Mouse (Mus musculus): ENCODE measurements around the gene Derl3.

The Derl3 gene

DNA sequence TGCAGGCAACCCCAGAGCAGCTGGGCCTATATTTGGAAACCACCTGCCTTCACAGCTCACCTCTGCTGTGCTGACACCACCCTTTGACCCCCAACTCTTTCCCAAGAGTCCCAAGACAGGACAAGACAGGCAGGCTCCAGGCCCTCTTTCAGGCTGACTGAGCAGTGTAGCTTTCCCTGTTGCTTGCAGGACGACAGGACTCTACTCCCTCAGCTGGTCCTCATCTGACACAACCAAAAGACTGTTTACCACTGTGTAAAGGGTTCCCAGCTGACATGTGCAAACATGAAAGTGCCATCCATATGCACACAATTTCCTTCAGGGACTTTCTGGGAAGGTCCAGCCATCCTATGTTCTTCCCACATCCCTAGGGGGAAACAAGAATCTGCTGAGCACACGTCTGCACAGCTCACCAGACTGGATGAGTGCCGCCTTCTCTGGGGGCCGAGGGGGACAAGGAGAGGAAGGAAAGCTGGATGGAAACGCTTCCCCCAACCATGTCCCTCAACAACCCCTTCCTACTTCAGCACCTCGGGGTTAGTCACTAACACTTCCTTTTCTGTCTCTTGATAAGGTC, 19.9 kb downstream of the Derl3 start:
- no peak for DNase-seq (ENCODE audit: low spot score)

DNA sequence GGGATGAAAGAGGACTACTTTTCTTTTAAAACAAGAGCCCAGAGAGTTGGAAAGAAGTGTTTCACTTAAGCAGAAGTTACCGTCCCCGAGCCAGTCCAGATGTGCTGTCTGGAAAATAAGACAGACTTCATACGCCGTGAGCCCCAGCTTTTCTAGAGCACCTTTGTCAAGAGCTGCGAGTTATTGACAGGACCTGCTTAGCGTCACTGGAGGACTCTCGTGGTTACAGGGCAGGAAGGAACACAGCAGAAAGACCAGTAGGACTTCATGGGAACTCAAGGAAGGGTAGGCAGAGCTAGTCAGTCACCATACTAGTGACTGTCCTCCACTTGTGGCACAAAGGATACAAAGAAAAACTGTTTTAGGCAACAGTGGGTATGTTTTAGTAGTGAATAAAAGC, 22.3 kb downstream of the Derl3 start:
- no peak for DNase-seq (ENCODE audit: low spot score)

DNA sequence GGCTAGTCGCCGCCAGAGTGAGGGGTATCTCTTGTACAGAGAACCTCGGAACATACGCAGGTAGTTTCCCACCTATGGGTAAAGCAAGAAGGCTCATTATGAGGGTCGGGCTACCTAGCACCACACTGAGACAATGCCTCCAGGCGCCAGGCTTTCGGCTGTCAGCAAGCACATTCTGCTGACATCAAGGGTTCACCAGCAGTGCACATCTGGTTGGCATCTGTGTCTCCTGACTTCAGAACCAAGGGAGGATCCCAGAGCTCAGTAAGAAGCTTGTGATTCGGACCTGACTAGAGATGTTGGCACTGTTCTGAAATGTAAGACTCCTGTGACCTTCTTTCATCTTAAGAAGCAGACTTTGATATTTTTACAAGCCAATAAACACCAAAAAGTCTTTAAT, 23.6 kb downstream of the Derl3 start:
- no peak for DNase-seq (ENCODE audit: low spot score)

DNA sequence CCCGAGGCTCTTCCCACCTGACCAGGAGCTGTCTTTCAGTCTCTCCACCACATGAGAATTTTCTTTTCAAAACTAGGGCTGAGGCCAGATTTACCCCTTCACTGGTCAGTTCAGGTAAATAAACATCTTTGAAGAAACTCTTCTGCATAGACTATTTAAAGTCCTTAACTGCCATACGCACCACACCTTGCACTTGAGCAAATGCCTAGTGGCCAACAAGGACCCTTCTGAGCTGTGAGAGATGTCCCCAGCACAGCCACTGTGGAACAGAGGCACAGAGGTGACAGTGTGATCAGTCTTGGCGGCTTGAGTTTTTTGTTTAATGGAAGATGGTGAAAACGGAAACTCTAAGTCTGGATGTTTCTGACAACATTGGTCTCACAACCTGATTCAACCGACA, 25.8 kb downstream of the Derl3 start:
- no peak for DNase-seq (ENCODE audit: low spot score)

DNA sequence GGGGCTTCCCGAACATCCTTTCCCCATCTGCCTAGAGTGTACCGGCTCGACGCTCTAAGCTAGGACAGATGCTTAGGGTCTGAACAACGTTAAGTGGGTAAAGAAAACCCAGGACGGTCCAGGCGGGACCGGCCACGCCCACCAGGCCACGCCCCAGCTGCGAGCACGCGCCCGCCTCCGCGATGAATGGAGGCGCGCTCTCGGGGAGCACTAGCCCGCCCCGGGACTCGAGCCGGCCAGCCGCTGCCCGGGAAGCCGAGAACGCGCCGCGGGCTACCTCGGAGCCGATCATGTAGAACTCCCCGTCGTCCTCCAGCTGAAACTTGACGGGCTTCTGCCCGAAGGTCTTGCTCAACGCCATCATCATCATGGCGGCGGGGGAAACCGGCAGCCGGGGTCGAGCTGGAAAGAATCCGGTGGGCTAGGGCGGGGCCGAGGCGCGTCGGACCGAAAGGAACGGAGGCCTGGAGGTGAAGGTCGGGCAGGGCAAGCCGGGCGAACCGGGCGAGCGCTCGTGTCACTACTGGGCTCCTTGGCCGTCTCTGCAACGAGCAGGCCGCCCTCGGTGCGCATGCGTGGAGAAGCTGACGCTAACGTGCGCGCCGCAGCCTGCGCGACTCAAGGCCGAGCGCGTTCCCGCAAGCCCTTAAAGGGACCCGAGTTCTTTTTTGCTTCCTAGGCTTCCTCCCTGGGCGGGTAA, 28.0 kb downstream of the Derl3 start, which contains the start of gene Smarcb1:
TSS of gene Smarcb1 (minus strand) at position 592 of the 700 bp plus-strand sequence.
- peak; percentile 96 for DNase-seq (ENCODE audit: low spot score)

DNA sequence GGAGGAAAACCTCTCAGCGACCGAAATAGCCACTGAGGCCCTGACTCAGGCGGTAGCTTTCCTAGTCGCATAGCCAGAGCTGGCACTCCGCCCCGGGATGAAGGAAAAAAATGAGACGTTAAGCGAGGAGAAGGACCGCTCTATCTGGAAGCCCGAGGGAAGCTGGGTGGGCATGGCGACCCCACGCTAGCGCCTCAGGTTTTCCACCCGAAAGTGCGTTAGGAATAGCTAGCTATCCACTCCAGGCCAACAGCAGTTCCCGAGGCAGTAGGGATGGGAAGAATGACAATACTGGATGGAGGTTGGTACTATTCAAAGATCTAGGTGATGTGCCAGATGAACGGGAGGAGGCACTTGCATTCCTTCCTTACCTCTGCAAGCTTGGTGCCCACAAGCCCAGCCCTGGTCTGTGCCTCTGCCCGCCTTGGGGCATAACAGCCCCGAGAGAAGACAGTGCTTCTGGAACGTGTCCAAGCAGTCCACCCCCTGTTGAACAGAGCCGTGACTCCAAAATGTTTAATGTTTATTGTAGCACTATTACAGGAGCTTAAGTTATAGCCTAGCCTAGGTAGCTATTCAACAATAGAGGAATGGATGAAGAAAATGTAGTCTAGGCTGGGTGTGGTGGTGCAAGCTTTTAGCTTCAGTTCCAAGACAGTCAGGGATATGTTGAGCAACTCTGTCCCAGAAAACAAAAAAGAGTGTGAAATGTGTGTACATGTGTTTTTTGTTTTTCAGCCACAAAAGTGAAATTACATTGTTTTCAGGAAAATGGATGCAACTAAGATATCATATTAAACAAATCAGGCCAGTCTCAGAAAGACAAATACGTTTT, 28.7 kb downstream of the Derl3 start:
- peak; percentile 26 for DNase-seq (ENCODE audit: low spot score)

DNA sequence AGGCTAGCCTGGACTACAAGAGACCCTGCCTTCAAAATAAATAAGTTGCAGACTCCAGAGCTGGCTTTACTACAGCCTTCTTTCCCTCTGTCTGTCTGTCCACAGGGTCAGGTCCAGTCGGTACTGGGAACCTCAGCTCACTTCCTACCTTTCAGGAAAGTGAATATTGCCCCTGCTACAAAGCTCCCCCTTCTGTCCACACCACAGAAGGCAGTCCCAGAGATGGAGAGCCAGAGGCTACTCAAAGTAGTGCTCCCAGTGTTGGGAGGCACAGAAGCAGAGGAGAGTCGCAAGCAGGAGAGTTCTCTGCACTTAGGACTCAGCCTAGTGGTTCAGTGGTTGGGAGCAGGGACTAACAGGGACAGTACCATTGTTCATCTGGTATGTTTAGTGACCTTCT, 31.1 kb downstream of the Derl3 start:
- DNase-seq (ENCODE audit: low spot score): no peak

DNA sequence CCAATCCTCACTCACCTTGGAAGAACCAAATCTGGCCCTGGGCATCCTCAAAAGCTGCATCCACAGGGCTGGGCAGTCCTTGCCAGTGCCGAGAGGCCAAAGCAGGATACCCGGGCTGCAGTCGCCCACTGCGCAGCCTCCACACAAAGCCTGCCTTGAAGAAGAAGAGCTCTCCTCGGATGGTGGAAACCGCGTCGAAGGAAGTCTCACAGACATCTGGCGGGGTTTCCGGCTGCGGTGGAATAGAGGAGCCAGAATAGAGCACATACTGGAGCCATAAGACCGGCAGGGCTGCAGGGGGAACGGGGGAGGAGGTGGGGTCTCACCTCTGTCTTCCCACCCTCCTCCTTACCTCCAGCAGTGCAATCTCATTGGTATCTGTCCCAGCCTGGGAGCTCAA, 33.2 kb downstream of the Derl3 start:
- DNase-seq (ENCODE audit: low spot score): no peak

DNA sequence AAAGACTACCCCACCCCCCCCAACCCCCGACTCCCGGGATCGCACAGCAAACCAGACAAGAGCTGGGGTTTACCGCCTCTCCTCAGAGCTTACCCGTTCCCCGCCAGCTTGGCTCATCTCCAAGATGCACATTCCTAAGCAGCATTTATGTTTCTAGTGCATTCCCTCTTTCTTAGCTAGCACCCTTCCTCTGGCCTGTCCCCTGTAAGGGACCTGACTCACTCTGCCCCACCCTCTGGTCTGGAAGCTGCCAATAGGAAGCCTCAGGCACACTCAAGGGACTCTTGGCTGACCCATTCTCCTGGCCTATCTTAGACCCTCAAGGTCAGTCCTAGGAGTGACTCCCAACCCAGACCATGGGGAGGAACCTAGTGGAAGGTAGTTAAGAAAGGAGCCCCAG, 37.1 kb downstream of the Derl3 start:
- peak; percentile 50 for DNase-seq (ENCODE audit: low spot score)

DNA sequence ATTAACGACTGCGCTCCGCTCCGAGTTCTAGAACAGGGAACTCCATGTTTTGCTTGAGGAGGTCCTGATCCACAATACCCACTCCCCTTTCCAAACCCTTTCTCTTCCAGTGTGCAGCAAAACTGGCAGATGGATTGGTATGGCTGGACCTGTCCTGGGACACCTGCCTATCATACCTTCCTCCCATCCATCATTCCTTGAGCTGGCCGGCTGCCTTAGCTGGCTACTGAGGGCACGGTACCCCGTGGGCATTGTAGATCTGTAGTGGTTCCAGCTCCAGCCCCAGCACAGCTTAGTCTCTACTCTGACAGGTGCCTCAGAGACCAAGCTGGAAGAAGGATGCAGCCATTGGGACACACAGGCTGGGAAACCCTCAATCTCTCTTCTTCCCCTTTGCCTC, 38.1 kb downstream of the Derl3 start:
- no peak for DNase-seq (ENCODE audit: low spot score)

DNA sequence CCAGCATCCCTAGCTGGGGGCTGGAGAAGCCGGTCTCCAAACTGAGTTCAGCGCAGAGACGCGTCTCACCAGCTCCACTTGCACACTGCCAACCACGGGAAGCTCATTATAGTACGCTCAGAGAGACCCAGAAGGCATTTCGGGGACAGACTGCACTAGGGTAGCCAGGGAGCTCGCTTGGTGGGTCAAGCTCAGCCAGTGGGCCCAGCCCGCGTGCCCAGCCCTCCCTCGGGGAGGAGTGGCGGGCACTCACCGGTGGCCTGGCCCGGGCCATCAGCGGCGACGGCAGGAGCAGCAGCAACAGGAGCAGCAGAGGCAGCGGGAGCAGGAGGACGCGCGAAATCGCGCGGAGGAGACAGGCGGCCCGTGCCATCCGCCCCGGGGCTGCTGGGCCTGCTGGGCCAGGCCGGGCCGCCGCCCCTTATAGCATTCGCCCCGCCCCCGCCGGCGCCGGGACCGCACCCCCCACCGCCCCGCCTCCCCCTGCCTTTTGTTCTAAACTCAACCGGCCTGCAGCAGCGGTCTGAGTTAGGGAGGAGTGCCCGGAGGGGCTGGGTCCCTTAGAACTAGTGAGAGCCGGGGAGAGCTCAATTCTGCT, 39.0 kb downstream of the Derl3 start:
- DNase-seq (ENCODE audit: low spot score): peak; percentile 53

DNA sequence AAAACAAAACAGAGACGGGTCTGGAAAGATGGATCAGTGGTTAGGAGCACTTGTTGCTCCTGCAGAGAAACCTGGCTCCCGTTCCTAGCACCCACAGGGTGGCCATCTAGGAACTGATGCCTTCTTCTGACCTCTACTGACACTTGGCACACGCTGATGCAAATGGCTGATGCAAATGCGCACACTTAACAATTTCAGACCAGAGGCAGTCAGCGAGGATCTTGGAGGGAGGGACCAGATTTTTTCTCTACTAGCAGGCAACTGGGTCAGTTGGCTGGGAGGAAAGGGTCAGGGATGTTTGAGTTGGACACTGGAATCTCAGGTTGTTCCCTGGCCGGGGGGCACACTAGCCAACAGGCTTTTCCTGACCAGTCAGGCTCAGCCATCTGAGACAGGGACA, 39.7 kb downstream of the Derl3 start, which contains the start of gene Chchd10:
TSS of gene Chchd10 (plus strand) at position 240 of the 400 bp plus-strand sequence.
- DNase-seq (ENCODE audit: low spot score): no peak

DNA sequence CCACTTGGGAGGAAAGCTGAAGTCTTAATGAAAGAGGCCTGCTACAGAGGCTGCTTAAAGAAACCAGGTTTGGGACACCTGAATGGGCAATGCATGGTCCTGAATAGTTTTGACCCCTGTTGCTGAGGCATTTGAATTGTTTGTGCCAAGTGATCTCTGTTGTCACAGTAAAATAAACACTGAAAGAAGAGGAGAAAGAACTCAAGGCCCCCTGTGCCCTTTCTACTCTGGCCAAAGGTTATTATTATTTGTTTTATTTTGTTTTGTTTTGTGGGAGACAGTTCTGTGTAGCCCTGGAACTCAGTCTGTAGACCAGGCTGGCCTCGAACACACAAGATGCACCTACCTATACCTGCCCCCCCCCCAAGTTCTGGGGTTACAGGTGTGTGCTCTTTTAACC, 41.8 kb downstream of the Derl3 start:
- no peak for DNase-seq (ENCODE audit: low spot score)

DNA sequence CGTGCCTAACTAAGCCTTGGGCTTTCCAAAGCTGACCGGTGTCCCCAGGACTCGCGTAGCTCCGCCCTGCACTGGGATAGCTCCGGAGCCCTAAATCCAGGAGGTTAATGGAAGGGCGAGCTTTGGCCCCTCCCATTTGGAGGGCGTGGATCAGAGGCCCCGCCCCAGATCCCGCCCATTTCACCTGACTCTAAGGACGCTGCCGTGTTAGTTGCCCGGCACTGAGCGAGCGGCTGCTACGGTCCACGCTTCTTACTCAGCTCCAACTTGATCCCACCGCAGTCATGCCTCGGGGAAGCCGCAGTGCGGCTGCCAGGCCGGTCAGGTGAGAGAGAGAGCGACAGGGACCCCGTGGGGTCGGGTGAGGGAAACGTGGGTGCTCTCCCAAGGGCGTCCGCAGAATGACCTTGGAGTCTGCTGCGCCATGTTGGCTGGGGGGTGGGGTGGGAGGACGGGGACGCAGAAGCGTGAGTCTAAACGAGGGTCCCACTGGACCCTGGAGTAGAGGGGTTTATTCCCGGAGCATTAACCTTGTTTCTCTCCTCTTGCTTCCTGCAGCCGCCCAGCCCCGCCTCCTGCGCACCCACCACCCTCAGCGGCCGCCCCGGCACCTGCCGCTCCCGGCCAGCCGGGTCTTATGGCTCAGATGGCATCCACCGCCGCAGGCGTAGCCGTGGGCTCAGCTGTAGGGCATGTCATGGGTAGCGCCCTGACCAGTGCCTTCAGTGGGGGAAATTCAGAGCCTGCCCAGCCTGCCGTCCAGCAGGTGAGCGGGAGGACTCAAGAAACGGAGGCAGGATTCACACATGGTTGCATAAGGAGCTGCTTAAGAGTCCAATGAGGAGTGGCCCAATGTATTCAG, 42.7 kb downstream of the Derl3 start, which contains the start of gene Mmp11:
TSS of gene Mmp11 (minus strand) at position 817 of the 862 bp plus-strand sequence.
- DNase-seq (ENCODE audit: low spot score): peak; percentile 69

DNA sequence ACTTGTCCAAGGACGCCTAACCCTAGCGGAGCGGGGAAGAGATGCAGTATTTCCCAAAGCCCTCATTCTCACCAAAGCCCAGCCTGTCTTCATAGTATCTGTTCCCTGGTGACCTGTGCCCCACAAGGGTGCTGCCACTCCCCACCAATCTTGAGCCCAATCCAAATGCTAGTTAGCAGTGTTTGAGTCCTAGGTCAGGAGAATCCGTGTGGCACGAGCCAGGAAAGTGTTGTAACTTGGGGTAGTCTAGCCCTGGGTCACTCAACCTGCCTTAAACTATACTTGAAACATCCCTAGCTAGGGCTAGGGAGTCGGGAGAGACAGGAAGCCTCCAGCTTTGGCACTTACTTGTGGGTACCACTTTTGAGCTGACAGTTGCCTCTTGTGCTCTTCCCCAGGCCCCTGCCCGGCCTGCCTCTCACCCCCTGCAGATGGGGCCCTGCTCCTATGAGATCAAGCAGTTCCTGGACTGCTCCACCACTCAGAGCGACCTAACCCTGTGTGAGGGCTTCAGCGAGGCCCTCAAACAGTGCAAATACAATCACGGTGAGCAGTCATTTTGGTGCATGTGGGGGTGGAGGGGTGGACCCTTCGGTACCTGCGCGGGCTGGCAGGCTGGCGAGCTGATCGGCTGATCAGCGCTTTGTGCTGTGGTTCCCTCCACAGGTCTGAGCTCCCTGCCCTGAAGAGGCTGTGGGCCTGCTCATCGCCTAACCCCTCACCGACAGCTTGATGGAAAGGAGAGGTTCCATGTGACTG, 43.9 kb downstream of the Derl3 start:
- no peak for DNase-seq (ENCODE audit: low spot score)

DNA sequence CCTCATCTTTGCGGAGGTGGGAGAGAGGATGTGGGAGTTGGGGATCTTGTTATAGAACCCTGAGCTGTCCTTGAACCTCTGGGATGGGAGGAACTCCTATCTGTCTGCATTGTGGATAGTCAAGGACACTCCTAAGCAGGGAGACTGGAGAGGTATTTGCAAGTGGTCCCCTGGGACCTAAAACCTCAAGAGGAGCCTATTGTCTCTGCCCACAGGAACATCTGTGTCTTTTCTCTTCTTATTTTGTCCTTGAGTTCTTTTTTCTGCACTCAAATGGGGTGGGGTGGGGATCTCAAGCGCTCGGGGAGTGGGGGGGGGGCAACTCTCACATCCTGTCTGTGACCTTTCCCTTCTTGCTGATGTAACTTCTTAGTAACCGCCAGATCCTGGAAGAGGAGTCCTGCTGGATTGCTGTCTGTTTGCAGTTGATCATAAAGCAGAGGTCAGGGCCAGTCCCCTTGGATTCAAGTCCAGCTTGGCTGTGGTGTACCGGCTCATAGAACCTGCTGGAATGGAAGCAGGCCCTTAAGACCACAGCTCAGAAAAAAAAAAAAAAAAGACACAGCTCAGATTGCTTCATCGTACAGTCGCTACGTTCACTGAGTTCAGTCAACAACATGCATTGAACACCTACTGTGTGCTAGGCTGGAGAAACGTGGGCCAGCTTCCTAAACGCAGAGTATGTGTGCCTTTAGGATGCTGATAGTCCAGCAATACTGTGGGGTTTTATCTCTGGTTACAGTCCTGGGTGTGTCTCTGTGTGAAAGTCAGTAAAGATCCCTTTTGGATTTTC, 44.8 kb downstream of the Derl3 start:
- DNase-seq (ENCODE audit: low spot score): no peak

DNA sequence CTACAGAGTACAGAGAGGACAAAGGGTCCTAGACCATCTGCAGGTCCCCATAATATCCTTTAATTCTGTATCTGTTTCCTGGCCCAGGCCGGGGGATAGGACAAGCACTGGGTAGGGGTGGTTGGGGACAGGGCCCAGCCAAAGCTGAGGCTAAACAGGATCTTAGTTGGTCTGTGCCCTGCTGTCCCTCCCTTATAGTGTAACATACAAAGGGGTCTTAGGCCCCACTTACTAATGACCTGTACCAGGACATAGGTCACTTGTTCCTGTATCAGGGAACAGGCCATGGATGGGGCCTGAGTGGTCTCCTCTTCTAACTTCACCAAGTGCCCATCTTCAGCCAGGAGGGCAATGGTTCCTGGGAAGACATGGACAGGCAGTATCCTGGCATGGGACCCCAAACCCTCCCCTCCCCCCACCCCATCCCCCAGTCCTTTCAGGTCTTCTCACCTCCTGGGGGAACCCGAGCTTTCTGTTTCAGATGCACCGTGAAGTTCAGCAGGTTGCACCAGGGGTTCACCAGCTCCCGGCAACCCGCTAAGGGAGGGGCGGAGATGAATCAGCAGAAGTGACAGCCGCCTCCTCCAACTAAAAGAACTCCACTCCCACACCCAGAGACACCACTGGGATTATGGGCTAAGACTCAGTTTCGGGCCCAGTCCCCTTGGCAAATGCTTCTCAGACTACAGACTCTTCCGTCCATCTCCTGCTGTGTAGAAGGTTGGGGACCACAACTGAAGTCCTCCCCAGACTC, 46.4 kb downstream of the Derl3 start:
- no peak for DNase-seq (ENCODE audit: low spot score)

DNA sequence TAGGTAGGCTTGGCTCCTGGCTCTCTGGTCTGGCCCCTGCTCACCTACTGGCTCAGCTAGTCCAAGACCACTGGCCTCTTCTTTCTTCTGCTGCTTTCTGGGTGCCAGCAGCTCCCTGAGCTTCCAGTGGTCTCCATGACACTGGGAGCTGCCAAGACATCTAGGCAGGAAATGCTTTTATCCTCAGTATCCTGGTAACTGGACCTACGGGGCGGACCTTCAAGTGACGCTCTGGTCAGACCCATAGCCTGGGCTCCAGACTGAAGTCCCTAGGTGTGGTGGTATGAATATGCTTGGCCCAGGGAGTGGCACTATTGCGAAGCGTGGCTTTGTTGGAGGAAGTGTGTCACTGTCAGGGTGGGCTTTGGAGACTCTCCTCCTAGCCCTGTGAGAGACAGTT, 47.3 kb downstream of the Derl3 start, which contains the start of gene Gm867:
TSS of gene Gm867 (minus strand) at position 153 of the 400 bp plus-strand sequence.
- DNase-seq (ENCODE audit: low spot score): no peak

Measured in urinary bladder, postnatal 14 days (tissue).